Mouse (Mus musculus) MEL (cell line): ENCODE data around the gene Slc41a1. TPM values are rescaled to one million over a fixed set of nuclear protein-coding genes. Genes with fewer than 3 reads are reported as not detected.

Experiments used
- DNase-seq: peaks from one replicate; pipeline ENCODE4 v3.0.0; 2011; ENCODE audit warnings: low read depth, low spot score
- H3K27ac ChIP-seq: 2 replicates; pipeline ENCODE4 v1.5.1; 2012; ENCODE audit warnings: low read depth, mild to moderate bottlenecking, control low read depth, low read length, moderate library complexity; ENCODE audit not compliant: control insufficient read depth
- H3K27me3 ChIP-seq, 2 experiments: fragments of 150-350 bp in 1 of 2; sonication (generic) in 1 of 2; 2 replicates each; pipeline ENCODE4 v1.6.1; 2012; ENCODE audit warnings: low read length in 2 of 2, mild to moderate bottlenecking in 2 of 2, improper control_type of control experiment in 1 of 2, moderate library complexity in 1 of 2; ENCODE audit not compliant: insufficient read depth in 2 of 2, control insufficient read depth in 1 of 2
- H3K36me3 ChIP-seq, 2 experiments: 2 replicates each; pipeline ENCODE4 v1.6.1; 2012 to 2014; ENCODE audit warnings: low read length in 2 of 2, improper control_type of control experiment in 1 of 2, inconsistent platforms in 1 of 2, mild to moderate bottlenecking in 1 of 2; ENCODE audit not compliant: insufficient read depth in 2 of 2, control insufficient read depth in 1 of 2
- H3K4me1 ChIP-seq, 2 experiments: fragments of 150-350 bp in 1 of 2; sonication (generic) in 1 of 2; 2 replicates each; pipeline ENCODE4 v1.6.1; 2012; ENCODE audit warnings: low read length in 2 of 2, improper control_type of control experiment in 1 of 2, mild to moderate bottlenecking in 1 of 2; ENCODE audit not compliant: insufficient read depth in 2 of 2, control insufficient read depth in 1 of 2
- H3K4me3 ChIP-seq, 2 experiments: fragments of 150-350 bp in 1 of 2; sonication (generic) in 1 of 2; 2 replicates each; pipeline ENCODE4 v1.5.1; 2012; ENCODE audit warnings: low read depth in 2 of 2, low read length in 2 of 2, mild to moderate bottlenecking in 2 of 2, moderate library complexity in 2 of 2, control low read depth in 1 of 2, improper control_type of control experiment in 1 of 2; ENCODE audit not compliant: control insufficient read depth in 1 of 2, insufficient read depth in 1 of 2
- H3K79me2 ChIP-seq: 2 replicates; pipeline ENCODE4 v1.6.1; 2012; ENCODE audit warnings: mild to moderate bottlenecking, low read length, moderate library complexity; ENCODE audit not compliant: control insufficient read depth, poor library complexity, insufficient read depth
- H3K9ac ChIP-seq: 2 replicates; pipeline ENCODE4 v1.6.1; 2012; ENCODE audit warnings: low read depth, mild to moderate bottlenecking, control low read depth, low read length, moderate library complexity; ENCODE audit not compliant: control insufficient read depth, poor library complexity, severe bottlenecking
- H3K9me3 ChIP-seq: fragments of 150-350 bp; sonication (generic); replicated peaks from 2 replicates; pipeline ENCODE4 v1.6.1; 2012; ENCODE audit warnings: mild to moderate bottlenecking, low read length, improper control_type of control experiment, moderate library complexity; ENCODE audit not compliant: insufficient read depth
- CTCF ChIP-seq, 3 experiments: IDR thresholded peaks in 2 of 3; conservative IDR thresholded peaks in 1 of 3; 2 replicates each; pipeline ENCODE4 v1.5.1; 2011 to 2012; ENCODE audit warnings: low read length in 3 of 3, low read depth in 2 of 3, mild to moderate bottlenecking in 2 of 3, improper control_type of control experiment in 1 of 3, inconsistent platforms in 1 of 3, mixed read lengths in 1 of 3, moderate library complexity in 1 of 3; ENCODE audit not compliant: control insufficient read depth in 1 of 3, insufficient read depth in 1 of 3, poor library complexity in 1 of 3, severe bottlenecking in 1 of 3
- ELF1 ChIP-seq: IDR thresholded peaks from 2 replicates; pipeline ENCODE4 v1.6.1; 2014; ENCODE audit warnings: low read depth, mild to moderate bottlenecking, inconsistent platforms, low read length, improper control_type of control experiment, moderate library complexity
- EP300 ChIP-seq, 2 experiments: IDR thresholded peaks; 2 replicates each; pipeline ENCODE4 v1.6.1; 2011; ENCODE audit warnings: improper control_type of control experiment in 2 of 2, low read length in 2 of 2, low read depth in 1 of 2, mild to moderate bottlenecking in 1 of 2
- ETS1 ChIP-seq: IDR thresholded peaks from 2 replicates; pipeline ENCODE4 v1.6.1; 2012; ENCODE audit warnings: low read depth, mild to moderate bottlenecking, inconsistent platforms, low read length, improper control_type of control experiment, moderate library complexity
- GABPA ChIP-seq: IDR thresholded peaks from 2 replicates; pipeline ENCODE4 v1.6.1; 2012; ENCODE audit warnings: low read depth, mild to moderate bottlenecking, inconsistent platforms, low read length, improper control_type of control experiment, moderate library complexity
- GATA1 ChIP-seq: IDR thresholded peaks from 2 replicates; pipeline ENCODE4 v1.6.1; 2011; ENCODE audit warnings: low read depth, low read length, improper control_type of control experiment
- JUND ChIP-seq: IDR thresholded peaks from 2 replicates; pipeline ENCODE4 v1.6.1; 2011; ENCODE audit warnings: low read depth, mild to moderate bottlenecking, improper control_type of control experiment, low read length
- MEF2A ChIP-seq: IDR thresholded peaks from 2 replicates; pipeline ENCODE4 v1.6.1; 2014; ENCODE audit warnings: low read depth, mild to moderate bottlenecking, inconsistent platforms, low read length, improper control_type of control experiment; ENCODE audit not compliant: poor library complexity, insufficient replicate concordance, severe bottlenecking; ENCODE audit errors: extremely low read depth
- MXI1 ChIP-seq: IDR thresholded peaks from 2 replicates; pipeline ENCODE4 v1.6.1; 2011; ENCODE audit warnings: mild to moderate bottlenecking, low read depth, low read length, improper control_type of control experiment
- POLR2AphosphoS5 ChIP-seq: IDR thresholded peaks from 2 replicates; pipeline ENCODE4 v1.6.1; 2012; ENCODE audit warnings: low read depth, borderline replicate concordance, mild to moderate bottlenecking, inconsistent platforms, low read length, moderate library complexity, mixed read lengths
- SIN3A ChIP-seq: IDR thresholded peaks from 2 replicates; pipeline ENCODE4 v1.6.1; 2012; ENCODE audit warnings: low read length, improper control_type of control experiment, inconsistent platforms
- SMC3 ChIP-seq: IDR thresholded peaks from 2 replicates; pipeline ENCODE4 v1.6.1; 2011; ENCODE audit warnings: low read depth, low read length, improper control_type of control experiment
- TBP ChIP-seq: IDR thresholded peaks from 2 replicates; pipeline ENCODE4 v1.8.0; 2011; ENCODE audit warnings: low read depth, low read length, improper control_type of control experiment
- UBTF ChIP-seq: IDR thresholded peaks from 2 replicates; pipeline ENCODE4 v1.6.1; 2012; ENCODE audit warnings: low read depth, mild to moderate bottlenecking, inconsistent platforms, low read length, improper control_type of control experiment, moderate library complexity, borderline replicate concordance; ENCODE audit not compliant: insufficient read depth
- USF1 ChIP-seq: IDR thresholded peaks from 2 replicates; pipeline ENCODE4 v1.6.1; 2014; ENCODE audit warnings: low read depth, mild to moderate bottlenecking, inconsistent platforms, low read length, improper control_type of control experiment, moderate library complexity
- USF2 ChIP-seq, 2 experiments: IDR thresholded peaks; 2 replicates each; pipeline ENCODE4 v1.6.1; 2011 to 2012; ENCODE audit warnings: improper control_type of control experiment in 2 of 2, low read length in 2 of 2, borderline replicate concordance in 1 of 2, inconsistent platforms in 1 of 2, low read depth in 1 of 2, mild to moderate bottlenecking in 1 of 2; ENCODE audit not compliant: insufficient read depth in 1 of 2
- ZC3H11A ChIP-seq: IDR thresholded peaks from 2 replicates; pipeline ENCODE4 v1.6.1; 2012; ENCODE audit warnings: low read depth, mild to moderate bottlenecking, inconsistent platforms, low read length, improper control_type of control experiment
- ZKSCAN1 ChIP-seq: IDR thresholded peaks from 2 replicates; pipeline ENCODE4 v1.6.1; 2012; ENCODE audit warnings: low read depth, mild to moderate bottlenecking, inconsistent platforms, low read length, improper control_type of control experiment, moderate library complexity
- ZNF384 ChIP-seq: IDR thresholded peaks from 2 replicates; pipeline ENCODE4 v1.6.1; 2012; ENCODE audit warnings: low read depth, mild to moderate bottlenecking, inconsistent platforms, low read length, improper control_type of control experiment
- polyA plus RNA-seq, 2 experiments: library from polyadenylated mRNA; stranded (reverse) in 1 of 2; unstranded in 1 of 2; fragments of >175 nt in 1 of 2; fragments of >200 nt in 1 of 2; gene quantifications; 2 replicates each; pipeline versions ENCODE4 v1.2.1 to v1.2.4; 2012; ENCODE audit warnings: low replicate concordance in 2 of 2, low read depth in 1 of 2; ENCODE audit not compliant: insufficient read length in 2 of 2, insufficient read depth in 1 of 2, missing spikeins in 1 of 2
- total RNA-seq: library from RNA; depleted of rRNA; stranded (reverse); fragments of 300-350 nt; gene quantifications from 2 replicates; pipeline ENCODE4 v1.2.3, GENCODE M21; 2012

The Slc41a1 gene
- total and polyA plus RNA-seq, 3 experiments, result 3.4 to 8.3 TPM; not detected in 1

GRCm38 (mm10) chr1:131800001-131800400, 27.3 kb upstream of the Slc41a1 start:
- DNase-seq, result no peak
- no peak overlapping the region for H3K9ac ChIP-seq
- TF ChIP-seq MEF2A, result no peak
- no peak overlapping the region for H3K4me3 ChIP-seq
- H3K27me3 ChIP-seq, result peaks cover 24 to 30% of the 10 kb centered on the region in 2 experiments
- no peak overlapping the region for H3K27ac ChIP-seq
- H3K4me1 ChIP-seq, result no peaks in the 10 kb centered on the region
- H3K36me3 ChIP-seq, result no peaks in the 10 kb centered on the region
- H3K79me2 ChIP-seq, result no peaks in the 10 kb centered on the region
- no peaks in the 10 kb centered on the region for H3K9me3 ChIP-seq

- no peaks in the 10 kb centered on the region for H3K79me2 ChIP-seq
- no peak for DNase-seq
- peaks cover 21 to 28% of the 10 kb centered on the region in 2 experiments for H3K27me3 ChIP-seq
- no peak overlapping the region for H3K4me3 ChIP-seq
- no peak overlapping the region for H3K9ac ChIP-seq
- TF ChIP-seq TBP (no peak), POLR2AphosphoS5 (no peak), SIN3A (no peak), UBTF (no peak), MXI1 (no peak), EP300 (IDR thresholded peaks at IDR 0.05; ENCODE audit: low read depth in 1 of 2, low read length in 2 of 2) (no peak), GATA1 (no peak), GABPA (no peak), JUND (no peak), SMC3 (no peak), ETS1 (no peak), USF1 (no peak), ZC3H11A (no peak), ZNF384 (no peak), ELF1 (no peak), ZKSCAN1 (no peak), CTCF (IDR thresholded peaks at IDR 0.05 in 2 of 3, conservative IDR thresholded peaks at IDR 0.05 in 1 of 3; ENCODE audit: control insufficient read depth in 1 of 3, insufficient read depth in 1 of 3, low read depth in 2 of 3, low read length in 3 of 3, poor library complexity in 1 of 3, severe bottlenecking in 1 of 3) (no peak), USF2 (IDR thresholded peaks at IDR 0.05; ENCODE audit: borderline replicate concordance in 1 of 2, insufficient read depth in 1 of 2, low read depth in 1 of 2, low read length in 2 of 2) (no peak)
- H3K36me3 ChIP-seq, result no peaks in the 10 kb centered on the region
- no peaks in the 10 kb centered on the region for H3K4me1 ChIP-seq
- no peaks in the 10 kb centered on the region for H3K9me3 ChIP-seq
- H3K27ac ChIP-seq, result no peak overlapping the region
These were observed 26.2 kb upstream of the Slc41a1 start for GRCm38 (mm10) chr1:131801071-131801470.
